Mouse (Mus musculus): ENCODE data around the gene Pom121l2. TPM values are rescaled to one million over a fixed set of nuclear protein-coding genes. Genes with fewer than 3 reads are reported as not detected.
"Not testable (repeated sequence)": the region's sequence is repeated elsewhere in the genome, so short reads cannot be mapped to it uniquely, and the experiment has no call there.

The Pom121l2 gene
- polyA plus RNA-seq, 1 experiment from 2014 or later: not detected

DNA sequence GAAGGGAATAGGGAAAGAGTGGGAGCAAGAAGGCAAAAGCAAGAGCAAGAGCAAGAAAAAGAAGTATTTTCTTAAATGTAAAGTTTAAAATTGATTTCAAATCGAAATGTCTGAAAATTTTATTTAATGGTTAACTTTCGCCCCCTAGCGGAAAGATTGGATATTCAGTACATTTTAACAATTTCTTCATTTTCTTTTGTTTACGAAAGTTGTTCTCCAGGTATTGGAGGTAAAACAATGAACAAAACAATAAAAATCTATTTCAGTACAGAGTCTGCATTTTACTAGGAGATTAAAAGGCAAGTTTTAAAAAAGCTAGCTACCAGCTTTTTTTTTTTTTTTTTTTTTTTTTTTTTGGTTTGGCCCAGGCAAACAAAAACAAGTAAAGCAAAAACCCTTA, 49.5 kb downstream of the Pom121l2 start:
- Histone ChIP-seq H3K27me3 (ENCODE audit: insufficient read depth, low read length) (no peaks in the 10 kb centered on the region), H3K9ac (ENCODE audit: low read depth, low read length) (no peak overlapping the region), H3K4me1 (replicated peaks; ENCODE audit: insufficient read depth, low read length) (no peaks in the 10 kb centered on the region; the same call in 1 of the 2 replicates), H3K27ac (no peak overlapping the region), H3K9me3 (replicated peaks; ENCODE audit: low read length) (no peaks in the 10 kb centered on the region), H3K4me3 (replicated peaks; ENCODE audit: low read depth, low read length) (no peak overlapping the region), H3K4me2 (ENCODE audit: low read length) (no peak overlapping the region), H3K36me3 (ENCODE audit: insufficient read depth, low read length) (no peaks in the 10 kb centered on the region)
- TF ChIP-seq CTCF (IDR thresholded peaks at IDR 0.05; ENCODE audit: low read depth): peak; percentile 66
- DNase-seq (ENCODE audit: low spot score) (peak; percentile 68), ATAC-seq (replicated peaks; ENCODE audit: low FRiP score, low read depth) (no peak)
- 8% methylated on average over 4 of the region's 4 CpGs for WGBS

DNA sequence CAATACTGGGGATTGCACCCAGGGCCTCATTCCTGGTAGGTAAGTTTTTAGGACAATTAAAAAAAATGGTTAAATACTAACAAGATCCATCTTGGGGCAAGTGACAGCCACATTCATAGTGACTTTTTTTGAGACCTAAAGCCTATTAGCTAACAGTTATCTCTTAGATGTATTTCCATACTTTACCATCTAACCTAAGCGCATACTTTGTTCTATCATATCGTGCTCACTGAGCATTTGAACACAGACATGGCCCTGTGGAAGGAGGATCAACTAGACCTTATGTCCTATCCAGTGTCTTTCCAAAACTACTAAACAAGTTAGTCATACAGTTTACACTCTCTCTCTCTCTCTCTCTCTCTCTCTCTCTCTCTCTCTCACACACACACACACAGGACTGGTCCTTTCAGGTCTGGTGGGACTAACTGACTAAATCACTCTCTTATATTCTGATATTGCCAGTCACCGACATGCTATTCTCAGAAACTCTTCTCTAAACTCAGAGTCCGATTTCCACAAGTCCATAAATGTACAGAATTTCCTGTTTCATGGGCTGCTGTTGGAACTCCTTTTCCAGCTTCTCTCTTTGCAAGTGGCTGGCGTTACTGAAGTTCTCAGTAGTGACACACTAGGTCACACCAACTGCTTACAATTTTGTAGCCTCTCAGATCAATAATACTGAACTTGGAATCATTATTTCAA, 52.9 kb downstream of the Pom121l2 start:
- H3K27me3 ChIP-seq (ENCODE audit: insufficient read depth, low read length): no peaks in the 10 kb centered on the region
- DNase-seq (ENCODE audit: low spot score): no peak

DNA sequence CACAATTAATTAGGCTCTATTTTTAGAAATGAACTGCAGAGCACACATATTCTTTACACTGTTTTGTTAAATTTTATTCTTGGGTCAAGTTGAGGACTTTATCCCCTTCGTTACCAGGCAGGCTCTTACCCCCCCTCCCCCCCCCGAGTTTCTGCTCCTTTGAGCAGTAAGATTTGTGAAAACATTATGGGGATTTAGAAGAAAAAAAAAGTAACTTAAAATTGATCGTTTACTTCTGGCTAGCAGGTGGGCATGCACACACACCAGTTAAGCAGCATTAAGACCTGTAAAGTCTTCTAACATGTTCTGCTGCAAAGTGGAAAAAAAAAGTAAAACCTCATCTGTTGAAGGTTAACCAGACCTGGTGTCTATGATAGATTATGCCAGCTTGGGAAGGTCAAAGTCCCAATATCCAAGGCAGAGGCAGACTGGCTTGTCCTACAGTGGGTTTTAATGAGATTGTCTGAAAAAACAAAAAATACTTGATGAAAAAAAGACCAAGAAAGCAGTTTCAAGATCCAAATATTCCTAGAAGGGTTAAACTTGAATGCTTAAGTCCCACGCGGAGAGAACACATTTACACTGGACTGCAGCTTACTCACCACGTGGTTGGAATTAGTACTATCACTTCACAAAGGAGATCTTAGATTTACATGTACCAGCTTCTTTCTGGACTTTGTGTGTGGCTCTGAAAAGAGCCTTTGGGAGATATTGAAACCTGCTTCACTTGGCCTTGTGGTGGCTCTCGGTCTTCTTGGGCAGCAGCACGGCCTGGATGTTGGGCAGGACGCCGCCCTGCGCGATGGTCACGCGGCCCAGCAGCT, 53.7 kb downstream of the Pom121l2 start:
- H3K4me1 ChIP-seq (replicated peaks; ENCODE audit: insufficient read depth, low read length): peaks cover 6% of the 10 kb centered on the region; the same call in 1 of the 2 replicates
- ATAC-seq (replicated peaks; ENCODE audit: low FRiP score, low read depth) (peak; percentile 38), DNase-seq (ENCODE audit: low spot score) (peak; percentile 64)
- peak overlapping the region; percentile 36 for H3K9ac ChIP-seq (ENCODE audit: low read depth, low read length)
- peak overlapping the region; percentile 75 for H3K27ac ChIP-seq
- no peaks in the 10 kb centered on the region for H3K9me3 ChIP-seq (replicated peaks; ENCODE audit: low read length)
- H3K27me3 ChIP-seq (ENCODE audit: insufficient read depth, low read length): no peaks in the 10 kb centered on the region
- peak overlapping the region; percentile 64 for H3K4me2 ChIP-seq (ENCODE audit: low read length)
- WGBS: under 1% methylated on average over 12 of the region's 14 CpGs
- no peaks in the 10 kb centered on the region for H3K36me3 ChIP-seq (ENCODE audit: insufficient read depth, low read length)
- H3K4me3 ChIP-seq (replicated peaks; ENCODE audit: low read depth, low read length): peak overlapping the region; percentile 37
- TF ChIP-seq CTCF (IDR thresholded peaks at IDR 0.05; ENCODE audit: low read depth): no peak

More for the DNA sequence above, 52.9 kb downstream of the Pom121l2 start:
- H3K4me3 ChIP-seq (replicated peaks; ENCODE audit: low read depth, low read length): 0 out of 2 replicates have a peak overlapping the region, but pooled peaks have one; percentile 37
- H3K36me3 ChIP-seq (ENCODE audit: insufficient read depth, low read length): no peaks in the 10 kb centered on the region
- H3K4me1 ChIP-seq (replicated peaks; ENCODE audit: insufficient read depth, low read length): peaks cover 6% of the 10 kb centered on the region; the same call in 1 of the 2 replicates
- TF ChIP-seq CTCF (IDR thresholded peaks at IDR 0.05; ENCODE audit: low read depth): no peak
- peak overlapping the region; percentile 60; the same call in 1 of the 2 replicates for H3K27ac ChIP-seq
- ATAC-seq (replicated peaks; ENCODE audit: low FRiP score, low read depth): no peak
- no peaks in the 10 kb centered on the region for H3K9me3 ChIP-seq (replicated peaks; ENCODE audit: low read length)
- WGBS: 41% methylated on average over 5 of the region's 5 CpGs
- H3K9ac ChIP-seq (ENCODE audit: low read depth, low read length): 0 out of 2 replicates have a peak overlapping the region, but pooled peaks have one; percentile 14
- H3K4me2 ChIP-seq (ENCODE audit: low read length): peak overlapping the region; percentile 64

DNA sequence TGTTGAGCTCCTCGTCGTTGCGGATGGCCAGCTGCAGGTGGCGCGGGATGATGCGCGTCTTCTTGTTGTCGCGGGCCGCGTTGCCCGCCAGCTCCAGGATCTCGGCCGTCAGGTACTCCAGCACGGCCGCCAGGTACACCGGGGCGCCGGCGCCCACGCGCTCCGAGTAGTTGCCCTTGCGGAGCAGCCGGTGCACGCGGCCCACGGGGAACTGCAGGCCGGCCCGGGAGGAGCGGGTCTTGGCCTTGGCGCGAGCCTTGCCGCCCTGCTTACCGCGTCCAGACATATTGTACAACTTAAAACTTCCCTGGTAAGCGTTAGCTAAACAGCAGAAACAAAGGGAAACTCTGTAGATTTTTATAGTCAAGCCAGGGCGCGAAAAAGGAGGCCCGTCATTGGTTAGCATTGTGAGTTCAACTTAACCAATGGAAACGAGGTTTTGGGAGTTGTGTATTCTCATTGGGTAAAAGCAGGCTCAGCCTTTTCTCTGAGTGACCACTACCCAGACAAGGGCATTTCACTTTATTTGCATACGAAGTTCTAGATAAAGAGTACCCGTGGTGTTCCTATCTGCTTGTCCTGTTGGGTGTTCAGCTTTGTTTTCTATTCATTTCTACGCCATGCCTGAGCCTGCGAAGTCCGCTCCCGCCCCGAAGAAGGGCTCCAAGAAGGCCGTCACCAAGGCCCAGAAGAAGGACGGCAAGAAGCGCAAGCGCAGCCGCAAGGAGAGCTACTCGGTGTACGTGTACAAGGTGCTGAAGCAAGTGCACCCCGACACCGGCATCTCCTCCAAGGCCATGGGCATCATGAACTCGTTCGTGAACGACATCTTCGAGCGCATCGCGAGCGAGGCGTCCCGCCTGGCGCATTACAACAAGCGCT, 54.5 kb downstream of the Pom121l2 start, which contains the start of the genes Hist1h2ah and Hist1h2bk:
TSS of gene Hist1h2ah (minus strand) at position 302 of the 882 bp plus-strand sequence.
TSS of gene Hist1h2bk (plus strand) at position 604 of the 882 bp plus-strand sequence.
- Histone ChIP-seq H3K27ac (peak within 1 kb of the TSS; percentile 75), H3K4me2 (ENCODE audit: low read length) (peak within 1 kb of the TSS; percentile 64), H3K9ac (ENCODE audit: low read depth, low read length) (peak within 1 kb of the TSS; percentile 36), H3K4me3 (replicated peaks; ENCODE audit: low read depth, low read length) (peak within 1 kb of the TSS; percentile 37)
- not testable (repeated sequence) for H3K36me3 ChIP-seq (ENCODE audit: insufficient read depth, low read length); H3K27me3 ChIP-seq (ENCODE audit: insufficient read depth, low read length); H3K4me1 ChIP-seq (replicated peaks; ENCODE audit: insufficient read depth, low read length); H3K9me3 ChIP-seq (replicated peaks; ENCODE audit: low read length)
- DNase-seq (ENCODE audit: low spot score) (peak; percentile 99), ATAC-seq (replicated peaks; ENCODE audit: low FRiP score, low read depth) (peak; percentile 96)
- 0% methylated on average over 22 of the region's 69 CpGs for WGBS

DNA sequence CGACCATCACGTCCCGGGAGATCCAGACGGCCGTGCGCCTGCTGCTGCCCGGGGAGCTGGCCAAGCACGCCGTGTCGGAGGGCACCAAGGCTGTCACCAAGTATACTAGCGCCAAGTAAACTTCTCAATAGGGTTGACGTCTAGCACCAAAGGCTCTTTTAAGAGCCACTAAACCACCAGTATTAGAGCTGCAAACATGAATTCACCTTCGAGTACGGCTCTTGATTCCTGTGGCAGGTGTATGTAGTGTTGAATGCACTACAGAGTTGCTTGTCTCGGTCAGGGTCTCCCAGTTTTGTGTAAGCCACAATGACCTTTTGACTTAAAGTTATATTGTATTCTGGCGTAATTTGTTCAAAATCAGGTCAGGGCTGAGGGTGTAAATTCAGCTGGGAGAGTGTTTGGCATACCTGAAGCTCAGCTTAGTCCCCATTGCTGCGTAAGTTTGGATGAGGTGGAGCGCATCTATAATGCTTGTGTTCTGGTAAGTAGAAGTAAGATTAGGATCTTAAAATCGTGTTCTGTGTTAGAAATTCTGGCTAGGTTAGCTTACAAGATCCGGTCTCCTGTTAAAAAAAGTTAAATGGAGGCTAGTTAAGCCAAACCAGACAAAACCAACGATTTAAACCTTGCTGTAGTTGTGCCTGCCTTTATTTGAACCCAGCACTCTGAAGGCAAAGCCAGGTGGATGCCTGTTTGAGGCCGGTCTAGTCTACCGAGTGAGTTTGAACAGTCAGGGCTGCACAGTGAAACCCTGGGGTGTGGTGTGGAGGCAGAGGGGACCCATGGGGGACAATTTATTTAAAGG, 55.4 kb downstream of the Pom121l2 start:
- Histone ChIP-seq H3K27me3 (ENCODE audit: insufficient read depth, low read length) (no peaks in the 10 kb centered on the region), H3K4me3 (replicated peaks; ENCODE audit: low read depth, low read length) (peak overlapping the region; percentile 24; the same call in 1 of the 2 replicates), H3K4me1 (replicated peaks; ENCODE audit: insufficient read depth, low read length) (peaks cover 6% of the 10 kb centered on the region; the same call in 1 of the 2 replicates), H3K36me3 (ENCODE audit: insufficient read depth, low read length) (no peaks in the 10 kb centered on the region), H3K27ac (peak overlapping the region; percentile 48; the same call in 1 of the 2 replicates), H3K9ac (ENCODE audit: low read depth, low read length) (peak overlapping the region; percentile 36; the same call in 1 of the 2 replicates), H3K9me3 (replicated peaks; ENCODE audit: low read length) (no peaks in the 10 kb centered on the region), H3K4me2 (ENCODE audit: low read length) (peak overlapping the region; percentile 64)
- DNase-seq (ENCODE audit: low spot score): no peak
- no peak; the same call in 1 of the 2 replicates for ATAC-seq (replicated peaks; ENCODE audit: low FRiP score, low read depth)
- 3% methylated on average over 17 of the region's 23 CpGs for WGBS
- no peak for TF ChIP-seq CTCF (IDR thresholded peaks at IDR 0.05; ENCODE audit: low read depth)

All from kidney, postnatal 0 days (tissue).